Mouse (Mus musculus): ENCODE measurements around the gene Fzr1. TPM values are rescaled to one million over a fixed set of nuclear protein-coding genes. Genes with fewer than 3 reads are reported as not detected.

Gene Fzr1
- polyA plus RNA-seq, 1 experiment from 2014 or later: 51.4 TPM

- H3K27me3 ChIP-seq (ENCODE audit: control insufficient read depth, insufficient read depth, low read length): no peaks in the 10 kb centered on the region
- H3K4me3 ChIP-seq (ENCODE audit: low read depth, low read length): no peak overlapping the region
- no peaks in the 10 kb centered on the region for H3K36me3 ChIP-seq (ENCODE audit: control insufficient read depth, insufficient read depth, low read length)
- peak overlapping the region; percentile 98; the same call in 1 of the 2 replicates for H3K4me2 ChIP-seq (replicated peaks; ENCODE audit: low read depth)
- peak overlapping the region; percentile 18; the same call in 1 of the 2 replicates for H3K9ac ChIP-seq (ENCODE audit: low read length)
- ATAC-seq (ENCODE audit: low FRiP score, low TSS enrichment) (no peak), DNase-seq (ENCODE audit: low spot score) (no peak)
- WGBS: 60% methylated on average over 12 of the region's 12 CpGs
- TF ChIP-seq EP300 (optimal IDR thresholded peaks at IDR 0.05): no peak
- no peak for TF ChIP-seq CTCF (IDR thresholded peaks at IDR 0.05; ENCODE audit: low read depth)
- no peaks in the 10 kb centered on the region for H3K9me3 ChIP-seq (ENCODE audit: control insufficient read depth, low read length)
- H3K27ac ChIP-seq (replicated peaks): peak overlapping the region; percentile 8; the same call in 1 of the 2 replicates
- H3K4me1 ChIP-seq (replicated peaks; ENCODE audit: control insufficient read depth, insufficient read depth): peaks cover 4% of the 10 kb centered on the region
Observed at GRCm38 (mm10) chr10:81356352-81356990, 21.8 kb downstream of the Fzr1 start.

DNA sequence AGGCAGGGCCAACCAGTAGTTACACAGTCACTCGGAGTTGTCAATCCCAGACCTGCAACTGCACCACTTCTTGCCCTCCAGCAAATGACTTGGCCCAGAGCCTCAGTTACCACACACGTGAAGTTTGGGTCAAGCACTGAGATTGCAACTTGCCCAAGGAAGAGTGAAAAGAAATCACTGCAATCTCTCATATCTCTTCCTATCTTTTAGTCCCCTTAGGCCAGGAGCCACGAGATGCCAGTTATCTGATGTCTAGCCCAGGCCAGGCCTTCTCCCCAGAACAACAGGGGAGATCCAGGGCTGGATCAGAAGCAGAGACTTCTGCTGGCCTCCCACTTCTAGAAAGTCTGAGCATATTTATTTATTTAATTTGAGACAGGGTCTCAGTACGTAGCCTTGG lies 22.8 kb downstream of the Fzr1 start:
- no peak overlapping the region for H3K4me3 ChIP-seq (ENCODE audit: low read depth, low read length)
- H3K27me3 ChIP-seq (ENCODE audit: control insufficient read depth, insufficient read depth, low read length): no peaks in the 10 kb centered on the region
- no peaks in the 10 kb centered on the region for H3K9me3 ChIP-seq (ENCODE audit: control insufficient read depth, low read length)
- DNase-seq (ENCODE audit: low spot score) (no peak), ATAC-seq (ENCODE audit: low FRiP score, low TSS enrichment) (no peak)
- no peak overlapping the region for H3K9ac ChIP-seq (ENCODE audit: low read length)
- no peak overlapping the region for H3K4me2 ChIP-seq (replicated peaks; ENCODE audit: low read depth)
- H3K36me3 ChIP-seq (ENCODE audit: control insufficient read depth, insufficient read depth, low read length): no peaks in the 10 kb centered on the region
- TF ChIP-seq EP300 (optimal IDR thresholded peaks at IDR 0.05) (no peak), CTCF (IDR thresholded peaks at IDR 0.05; ENCODE audit: low read depth) (no peak)
- peaks cover 4% of the 10 kb centered on the region for H3K4me1 ChIP-seq (replicated peaks; ENCODE audit: control insufficient read depth, insufficient read depth)
- 89% methylated on average over 4 of the region's 4 CpGs for WGBS
- H3K27ac ChIP-seq (replicated peaks): no peak overlapping the region

GRCm38 (mm10) chr10:81354738-81355477 lies 23.4 kb downstream of the Fzr1 start:
- no peak overlapping the region for H3K9ac ChIP-seq (ENCODE audit: low read length)
- H3K4me1 ChIP-seq (replicated peaks; ENCODE audit: control insufficient read depth, insufficient read depth): peaks cover 4% of the 10 kb centered on the region
- ATAC-seq (ENCODE audit: low FRiP score, low TSS enrichment): no peak
- no peak for TF ChIP-seq CTCF (IDR thresholded peaks at IDR 0.05; ENCODE audit: low read depth)
- TF ChIP-seq EP300 (optimal IDR thresholded peaks at IDR 0.05): no peak
- 69% methylated on average over 9 of the region's 9 CpGs for WGBS
- no peak overlapping the region for H3K4me3 ChIP-seq (ENCODE audit: low read depth, low read length)
- H3K27me3 ChIP-seq (ENCODE audit: control insufficient read depth, insufficient read depth, low read length): no peaks in the 10 kb centered on the region
- H3K9me3 ChIP-seq (ENCODE audit: control insufficient read depth, low read length): no peaks in the 10 kb centered on the region
- H3K27ac ChIP-seq (replicated peaks): no peak overlapping the region
- no peaks in the 10 kb centered on the region for H3K36me3 ChIP-seq (ENCODE audit: control insufficient read depth, insufficient read depth, low read length)
- no peak overlapping the region for H3K4me2 ChIP-seq (replicated peaks; ENCODE audit: low read depth)
- DNase-seq (ENCODE audit: low spot score): no peak

GRCm38 (mm10) chr10:81351678-81352291 lies 26.5 kb downstream of the Fzr1 start:
- 17% methylated on average over 9 of the region's 9 CpGs for WGBS

DNA sequence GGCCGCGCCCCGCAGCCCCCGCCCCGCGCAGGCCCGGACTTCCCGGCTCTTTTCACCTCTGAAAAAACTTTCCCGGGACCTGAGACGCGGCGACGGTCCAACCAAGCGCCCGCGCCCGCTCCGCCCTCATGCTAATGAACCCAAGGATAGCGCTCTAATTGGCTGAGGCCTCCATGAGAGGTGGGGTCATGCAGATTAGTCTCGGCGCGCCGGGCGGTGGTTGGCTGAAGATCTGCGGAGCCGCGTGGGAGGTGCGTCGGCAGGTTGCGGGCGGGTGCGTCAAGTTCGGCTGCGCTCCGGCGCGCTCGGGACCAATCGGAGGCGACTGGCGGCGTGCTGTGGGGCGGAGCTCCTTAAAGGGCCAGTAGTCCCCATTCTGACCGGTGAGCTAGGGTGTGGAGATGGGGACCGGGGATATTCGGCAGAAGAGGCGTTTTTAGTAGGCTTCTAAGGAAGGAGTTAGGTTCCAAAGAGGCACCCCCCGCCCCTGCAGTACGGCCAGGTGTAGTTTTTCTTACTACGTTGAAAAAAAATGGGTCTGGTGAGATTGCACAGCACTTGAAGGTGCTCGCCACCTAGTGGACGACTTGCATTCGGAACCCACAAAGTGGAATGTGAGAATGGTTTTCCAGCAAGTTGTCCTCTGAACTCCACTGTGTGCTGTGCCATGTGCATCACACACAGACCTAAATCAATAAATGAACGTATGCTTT lies 27.8 kb downstream of the Fzr1 start, which contains the start of gene Hmg20b:
TSS of gene Hmg20b (minus strand) at position 130 of the 713 bp plus-strand sequence.
- peak within 1 kb of the TSS; percentile 91 for H3K27ac ChIP-seq (replicated peaks)
- ATAC-seq (ENCODE audit: low FRiP score, low TSS enrichment) (peak; percentile 93), DNase-seq (ENCODE audit: low spot score) (peak; percentile 99)
- H3K36me3 ChIP-seq (ENCODE audit: control insufficient read depth, insufficient read depth, low read length): no peaks in the 10 kb centered on the region
- peak within 1 kb of the TSS; percentile 82 for H3K9ac ChIP-seq (ENCODE audit: low read length)
- peak within 1 kb of the TSS; percentile 71 for H3K4me3 ChIP-seq (ENCODE audit: low read depth, low read length)
- peak; percentile 91 for TF ChIP-seq CTCF (IDR thresholded peaks at IDR 0.05; ENCODE audit: low read depth)
- TF ChIP-seq EP300 (optimal IDR thresholded peaks at IDR 0.05): no peak
- no peaks in the 10 kb centered on the region for H3K9me3 ChIP-seq (ENCODE audit: control insufficient read depth, low read length)
- H3K27me3 ChIP-seq (ENCODE audit: control insufficient read depth, insufficient read depth, low read length): no peaks in the 10 kb centered on the region
- peaks cover 5% of the 10 kb centered on the region for H3K4me1 ChIP-seq (replicated peaks; ENCODE audit: control insufficient read depth, insufficient read depth)
- WGBS: under 1% methylated on average over 49 of the region's 54 CpGs
- peak within 1 kb of the TSS; percentile 90 for H3K4me2 ChIP-seq (replicated peaks; ENCODE audit: low read depth)

More at GRCm38 (mm10) chr10:81351678-81352291, 26.5 kb downstream of the Fzr1 start:
- H3K4me3 ChIP-seq (ENCODE audit: low read depth, low read length): no peak overlapping the region
- H3K36me3 ChIP-seq (ENCODE audit: control insufficient read depth, insufficient read depth, low read length): no peaks in the 10 kb centered on the region
- H3K27ac ChIP-seq (replicated peaks): no peak overlapping the region
- TF ChIP-seq EP300 (optimal IDR thresholded peaks at IDR 0.05): no peak
- no peak for TF ChIP-seq CTCF (IDR thresholded peaks at IDR 0.05; ENCODE audit: low read depth)
- DNase-seq (ENCODE audit: low spot score) (peak; percentile 61), ATAC-seq (ENCODE audit: low FRiP score, low TSS enrichment) (no peak)
- no peaks in the 10 kb centered on the region for H3K9me3 ChIP-seq (ENCODE audit: control insufficient read depth, low read length)
- no peaks in the 10 kb centered on the region for H3K27me3 ChIP-seq (ENCODE audit: control insufficient read depth, insufficient read depth, low read length)
- peaks cover 7% of the 10 kb centered on the region for H3K4me1 ChIP-seq (replicated peaks; ENCODE audit: control insufficient read depth, insufficient read depth)
- H3K4me2 ChIP-seq (replicated peaks; ENCODE audit: low read depth): no peak overlapping the region
- no peak overlapping the region for H3K9ac ChIP-seq (ENCODE audit: low read length)

Data from stomach, postnatal 0 days (tissue).